Mouse (Mus musculus) layer of hippocampus, adult 11-12 months (tissue): Measurements from ENCODE around the gene AA986860.

Experiments used
- DNase-seq: peaks from one replicate; pipeline ENCODE4 v3.0.0; 2022; ENCODE audit warnings: low spot score

The AA986860 gene

GRCm38 (mm10) chr1:130775691-130776331 lies 44.0 kb downstream of the AA986860 start:
- DNase-seq: no peak

- DNase-seq: no peak
Measured at GRCm38 (mm10) chr1:130776645-130777044, 44.9 kb downstream of the AA986860 start.

GRCm38 (mm10) chr1:130779867-130780266 lies 48.1 kb downstream of the AA986860 start:
- DNase-seq: no peak

GRCm38 (mm10) chr1:130784054-130784453 lies 52.3 kb downstream of the AA986860 start:
- DNase-seq: peak; percentile 23

- no peak for DNase-seq
Measured at GRCm38 (mm10) chr1:130787001-130787400, 55.2 kb downstream of the AA986860 start.

- DNase-seq: no peak
Measured at GRCm38 (mm10) chr1:130789512-130790451, 58.0 kb downstream of the AA986860 start.
